Mouse (Mus musculus): ENCODE measurements around the gene Krtap1-4.

The Krtap1-4 gene

DNA sequence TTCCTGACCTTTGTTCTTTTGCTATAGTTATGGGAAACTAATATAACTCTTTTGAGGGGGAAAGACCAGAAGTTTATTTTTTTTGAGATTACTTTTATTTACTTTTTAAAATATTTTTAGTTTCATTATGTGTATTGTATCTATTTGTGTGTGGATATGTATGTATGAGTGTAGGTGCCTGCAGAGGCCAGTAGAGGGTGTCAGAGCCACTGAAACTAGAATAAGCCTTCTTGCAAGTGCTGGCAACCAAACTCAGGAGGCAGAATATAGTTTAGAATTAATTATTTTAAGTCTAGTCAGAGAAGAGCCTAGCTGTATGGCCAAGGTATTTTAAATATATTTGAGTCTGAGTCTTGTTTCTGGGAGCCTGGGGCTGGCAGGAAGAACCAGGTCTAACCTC lies 35.6 kb downstream of the Krtap1-4 start:
- DNase-seq = no peak

DNA sequence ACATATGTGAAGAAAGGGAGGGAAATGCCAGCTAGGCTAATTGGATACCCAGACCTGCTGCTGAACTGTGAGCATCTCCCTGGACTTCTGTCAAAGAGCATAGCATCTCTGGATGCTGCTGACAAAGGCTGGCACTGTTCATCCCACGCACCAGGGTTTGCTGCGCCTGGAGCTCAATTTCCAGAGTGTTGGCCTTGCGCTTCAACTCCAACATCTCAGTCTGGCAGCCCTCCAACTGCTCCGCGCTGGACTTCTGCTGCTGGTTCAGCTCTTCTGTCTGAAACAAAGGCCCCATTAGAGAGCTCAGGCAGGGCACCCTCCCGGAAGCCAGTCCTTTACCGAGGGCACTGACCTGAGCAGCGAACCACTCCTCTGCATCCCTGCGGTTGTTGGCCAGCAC lies 43.7 kb downstream of the Krtap1-4 start:
- DNase-seq = peak; percentile 48

All from right cerebral cortex, adult 18-20 months (tissue).